Mouse (Mus musculus) right cerebral cortex, adult 18-20 months (tissue): Measurements from ENCODE around the gene Csn2.
A peak's percentile ranks its signal among the peaks of the same experiment; 100 is the strongest.

Source experiments
- DNase-seq: peaks from one replicate; pipeline ENCODE4 v3.0.0; 2022; ENCODE audit warnings: mixed read lengths

Gene Csn2

GRCm38 (mm10) chr5:87699530-87699929 lies at the start of gene Csn2:
Gene Csn2 (minus strand): TSS chr5:87699630.
- no peak for DNase-seq

GRCm38 (mm10) chr5:87734821-87735220 lies 35.4 kb upstream of the Csn2 start:
- DNase-seq, result no peak

GRCm38 (mm10) chr5:87705891-87706290 lies 6.5 kb upstream of the Csn2 start:
- DNase-seq, result no peak

DNA sequence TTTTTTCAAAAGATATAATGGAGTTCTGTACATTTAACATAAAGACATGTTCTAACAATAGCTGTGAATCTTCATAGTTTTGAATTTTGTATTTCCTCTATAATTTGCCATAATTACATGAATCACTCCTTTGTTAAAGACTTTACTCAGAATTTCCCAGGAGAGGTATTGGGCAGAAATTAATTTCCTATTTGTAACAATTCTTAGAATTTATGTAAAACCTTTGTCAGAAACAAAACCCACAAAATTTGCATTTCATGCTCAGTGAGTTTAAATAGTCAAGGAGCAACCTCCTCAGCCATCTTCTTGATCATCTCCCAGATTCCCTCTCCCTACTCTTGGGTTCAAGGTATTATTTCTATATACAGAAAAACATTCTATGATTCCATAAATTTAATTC lies 33.5 kb downstream of the Csn2 start, which contains the start of gene Csn1s1:
Gene Csn1s1 (plus strand): TSS at position 301 of the 400 bp plus-strand sequence.
- DNase-seq, result no peak

GRCm38 (mm10) chr5:87642787-87643186 lies 56.6 kb downstream of the Csn2 start:
- DNase-seq, result peak; percentile 2
